Mouse (Mus musculus) midbrain, embryonic 13.5 days (tissue): Measurements from ENCODE around the gene Rbbp4. TPM values are rescaled to one million over a fixed set of nuclear protein-coding genes. Genes with fewer than 3 reads are reported as not detected.
"Not testable (repeated sequence)": the region's sequence is repeated elsewhere in the genome, so short reads cannot be mapped to it uniquely, and the experiment has no call there.

Experiments used
- ATAC-seq: fragments of 200-750 bp; cut with Nextera tagmentation; 2 replicates; pipeline ENCODE4 v1.8.0; 2017; ENCODE audit warnings: mild to moderate bottlenecking, moderate TSS enrichment, moderate library complexity
- H3K27ac ChIP-seq: fragments of 300-500 bp; sonication (generic); 2 replicates; pipeline ENCODE4 v1.5.1; 2015; ENCODE audit warnings: inconsistent platforms, mild to moderate bottlenecking, moderate library complexity
- H3K27me3 ChIP-seq: fragments of 300-500 bp; sonication (generic); 2 replicates; pipeline ENCODE4 v1.6.1; 2015; ENCODE audit warnings: mild to moderate bottlenecking, inconsistent platforms
- H3K36me3 ChIP-seq: fragments of 300-500 bp; sonication (generic); 2 replicates; pipeline ENCODE4 v1.6.1; 2015; ENCODE audit warnings: mild to moderate bottlenecking, inconsistent platforms
- H3K4me1 ChIP-seq: fragments of 300-500 bp; sonication (generic); replicated peaks from 2 replicates; pipeline ENCODE4 v1.6.1; 2015; ENCODE audit warnings: inconsistent platforms
- H3K4me2 ChIP-seq: fragments of 300-500 bp; sonication (generic); replicated peaks from 2 replicates; pipeline ENCODE4 v1.6.1; 2015; ENCODE audit warnings: moderate library complexity, mild to moderate bottlenecking, inconsistent platforms
- H3K4me3 ChIP-seq: fragments of 300-500 bp; sonication (generic); replicated peaks from 2 replicates; pipeline ENCODE4 v1.5.1; 2015; ENCODE audit warnings: mild to moderate bottlenecking, inconsistent platforms
- H3K9ac ChIP-seq: fragments of 300-500 bp; sonication (generic); replicated peaks from 2 replicates; pipeline ENCODE4 v1.6.1; 2015; ENCODE audit warnings: mild to moderate bottlenecking, inconsistent platforms
- H3K9me3 ChIP-seq: fragments of 300-500 bp; sonication (generic); 2 replicates; pipeline ENCODE4 v1.6.1; 2016; ENCODE audit warnings: mild to moderate bottlenecking, inconsistent platforms
- WGBS: fragments of 180-500 bp; shearing (Covaris S2); methylation state at CpG from one replicate; pipeline ENCODE4 v1.1.7; 2015; 5-methylcytosine and 5-hydroxymethylcytosine counted together
- polyA plus RNA-seq: library from polyadenylated mRNA; unstranded; fragments of >200 nt; fragmentation: Nextera tagmentation; extraction: Ambion mirVana; gene quantifications from 2 replicates; pipeline ENCODE4 v1.2.1, GENCODE M21; 2015

Gene Rbbp4
- polyA plus RNA-seq, 1 experiment from 2014 or later, result 419 TPM

- Histone ChIP-seq H3K4me2 (no peak overlapping the region), H3K4me3 (no peak overlapping the region), H3K27ac (no peak overlapping the region), H3K27me3 (peaks cover 8% of the 10 kb centered on the region), H3K9me3 (no peaks in the 10 kb centered on the region), H3K9ac (no peak overlapping the region), H3K36me3 (no peaks in the 10 kb centered on the region), H3K4me1 (peaks cover 35% of the 10 kb centered on the region)
- WGBS, result 39% methylated on average over 11 of the region's 11 CpGs
- no peak for ATAC-seq
Observed at GRCm38 (mm10) chr4:129374219-129374755, 39.1 kb upstream of the Rbbp4 start.

- H3K9ac ChIP-seq, result no peak overlapping the region
- 49% methylated on average over 8 of the region's 8 CpGs for WGBS
- 0 out of 2 replicates have a peak, but pooled peaks cover 4% of the 10 kb centered on the region for H3K36me3 ChIP-seq
- H3K9me3 ChIP-seq, result no peaks in the 10 kb centered on the region
- no peak for ATAC-seq
- H3K27ac ChIP-seq, result no peak overlapping the region
- no peak overlapping the region for H3K4me3 ChIP-seq
- 0 out of 2 replicates have a peak, but pooled peaks cover under 1% of the 10 kb centered on the region for H3K27me3 ChIP-seq
- no peak overlapping the region for H3K4me2 ChIP-seq
- H3K4me1 ChIP-seq, result peaks cover 35% of the 10 kb centered on the region
Observed at GRCm38 (mm10) chr4:129373202-129373976, 38.2 kb upstream of the Rbbp4 start.

DNA sequence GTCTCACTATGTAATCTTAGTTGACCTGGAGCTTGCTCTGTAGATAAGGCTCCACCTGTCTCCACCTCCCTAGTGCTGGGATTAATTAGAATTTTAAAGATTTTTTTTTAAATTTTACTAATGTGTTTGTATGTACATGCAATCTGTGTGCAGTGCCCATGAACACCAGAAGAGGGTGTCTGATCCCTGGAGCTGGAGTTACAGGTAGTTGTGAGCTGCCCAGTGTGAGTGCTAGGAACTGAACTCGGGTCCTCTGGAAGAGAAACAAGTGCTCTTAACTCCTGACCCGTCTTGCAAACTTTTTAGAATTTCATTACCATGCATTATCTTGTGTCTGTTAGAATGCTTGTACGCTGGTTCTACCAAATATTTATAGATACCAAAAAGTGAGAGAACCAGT is 36.2 kb upstream of the Rbbp4 start:
- no peak for ATAC-seq
- no peak overlapping the region for H3K27ac ChIP-seq
- WGBS, result 94% methylated on average over 3 of the region's 3 CpGs
- H3K27me3 ChIP-seq, result no peaks in the 10 kb centered on the region
- no peak overlapping the region for H3K4me2 ChIP-seq
- no peak overlapping the region for H3K9ac ChIP-seq
- H3K4me1 ChIP-seq, result peaks cover 25% of the 10 kb centered on the region
- H3K9me3 ChIP-seq, result no peaks in the 10 kb centered on the region
- peaks cover 13% of the 10 kb centered on the region for H3K36me3 ChIP-seq
- H3K4me3 ChIP-seq, result no peak overlapping the region

DNA sequence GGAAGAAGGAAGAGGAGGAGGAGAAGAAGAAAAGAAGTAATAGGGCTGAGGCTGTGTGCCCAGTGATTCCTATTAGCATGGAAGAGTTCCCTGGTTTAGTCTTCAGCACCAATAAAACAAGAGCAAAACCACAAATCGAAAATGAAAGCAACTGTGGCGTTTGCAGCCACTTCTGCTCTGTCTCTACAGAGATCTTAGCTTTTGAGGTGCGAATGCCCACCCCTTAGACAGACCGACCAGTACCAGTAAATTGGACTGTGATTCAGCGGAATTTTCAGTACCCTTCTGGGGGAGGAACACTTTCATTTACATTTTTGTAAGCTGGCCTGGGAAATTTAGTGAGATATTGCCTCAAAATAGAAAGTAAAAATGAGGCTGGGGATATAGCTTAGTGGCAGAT is 30.1 kb upstream of the Rbbp4 start:
- H3K4me2 ChIP-seq, result no peak overlapping the region
- peaks cover 23% of the 10 kb centered on the region for H3K36me3 ChIP-seq
- no peaks in the 10 kb centered on the region for H3K4me1 ChIP-seq
- ATAC-seq, result no peak
- H3K27ac ChIP-seq, result no peak overlapping the region
- no peaks in the 10 kb centered on the region for H3K27me3 ChIP-seq
- no peak overlapping the region for H3K4me3 ChIP-seq
- no peaks in the 10 kb centered on the region for H3K9me3 ChIP-seq
- H3K9ac ChIP-seq, result no peak overlapping the region
- 94% methylated on average over 5 of the region's 5 CpGs for WGBS

- Histone ChIP-seq H3K9ac (no peak overlapping the region), H3K36me3 (peaks cover 32% of the 10 kb centered on the region), H3K4me3 (no peak overlapping the region), H3K27me3 (no peaks in the 10 kb centered on the region), H3K4me1 (no peaks in the 10 kb centered on the region), H3K4me2 (no peak overlapping the region), H3K27ac (no peak overlapping the region), H3K9me3 (no peaks in the 10 kb centered on the region)
- 89% methylated on average over 3 of the region's 3 CpGs for WGBS
- ATAC-seq, result no peak
Observed at GRCm38 (mm10) chr4:129364379-129364778, 29.2 kb upstream of the Rbbp4 start.

DNA sequence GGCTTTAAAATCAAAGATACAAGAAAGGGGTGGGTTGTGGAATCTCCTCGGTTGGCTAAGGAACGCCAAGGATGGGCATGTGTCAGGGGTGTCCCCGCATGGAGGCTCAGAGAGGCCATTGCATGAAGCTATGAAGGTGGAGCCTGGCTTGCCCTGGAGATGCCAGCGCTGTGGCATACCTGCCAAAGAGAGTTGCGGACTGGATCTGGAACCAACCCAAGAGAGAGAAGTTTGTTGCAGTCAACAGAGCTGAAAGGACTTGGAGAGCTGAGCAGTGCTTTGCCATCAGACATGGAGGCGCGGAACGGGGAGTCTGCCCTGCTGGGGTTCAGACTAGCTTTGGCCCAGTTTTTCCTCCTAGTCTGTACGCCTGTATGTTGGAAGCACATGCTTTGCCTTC is 28.3 kb upstream of the Rbbp4 start:
- 93% methylated on average over 9 of the region's 9 CpGs for whole genome bisulfite sequencing
- Histone ChIP-seq H3K4me1 (no peaks in the 10 kb centered on the region), H3K36me3 (peaks cover 29% of the 10 kb centered on the region), H3K4me2 (no peak overlapping the region), H3K9me3 (no peaks in the 10 kb centered on the region), H3K27ac (no peak overlapping the region), H3K9ac (no peak overlapping the region), H3K27me3 (no peaks in the 10 kb centered on the region), H3K4me3 (no peak overlapping the region)
- ATAC-seq, result no peak

- Histone ChIP-seq H3K4me1 (no peaks in the 10 kb centered on the region), H3K9me3 (no peaks in the 10 kb centered on the region), H3K4me2 (no peak overlapping the region), H3K9ac (no peak overlapping the region), H3K36me3 (peaks cover 36% of the 10 kb centered on the region), H3K27ac (no peak overlapping the region), H3K27me3 (no peaks in the 10 kb centered on the region), H3K4me3 (no peak overlapping the region)
- WGBS, result 70% methylated on average over 5 of the region's 5 CpGs
- ATAC-seq, result no peak
Observed at GRCm38 (mm10) chr4:129362771-129363170, 27.6 kb upstream of the Rbbp4 start.

DNA sequence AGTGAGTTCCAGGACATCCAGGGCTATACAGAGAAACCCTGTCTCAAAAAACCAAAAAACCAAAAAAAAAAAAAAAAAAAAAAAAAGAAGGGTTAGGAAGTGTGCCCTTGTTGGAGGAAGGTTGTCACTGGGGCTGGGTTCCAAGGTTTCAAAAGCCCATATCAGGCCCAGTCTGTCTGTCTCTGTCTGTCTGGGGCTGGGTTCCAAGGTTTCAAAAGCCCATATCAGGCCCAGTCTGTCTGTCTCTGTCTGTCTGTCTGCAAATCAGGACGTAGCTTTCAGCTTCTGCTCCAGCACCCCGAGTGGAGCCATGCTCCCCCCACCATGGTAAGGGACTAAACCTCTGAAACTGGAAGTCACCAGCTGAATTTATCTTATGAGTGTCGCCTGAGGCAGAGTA is 27.1 kb upstream of the Rbbp4 start:
- not testable (repeated sequence) for ATAC-seq, H3K27me3 ChIP-seq
- 84% methylated on average over 3 of the region's 3 CpGs for WGBS

DNA sequence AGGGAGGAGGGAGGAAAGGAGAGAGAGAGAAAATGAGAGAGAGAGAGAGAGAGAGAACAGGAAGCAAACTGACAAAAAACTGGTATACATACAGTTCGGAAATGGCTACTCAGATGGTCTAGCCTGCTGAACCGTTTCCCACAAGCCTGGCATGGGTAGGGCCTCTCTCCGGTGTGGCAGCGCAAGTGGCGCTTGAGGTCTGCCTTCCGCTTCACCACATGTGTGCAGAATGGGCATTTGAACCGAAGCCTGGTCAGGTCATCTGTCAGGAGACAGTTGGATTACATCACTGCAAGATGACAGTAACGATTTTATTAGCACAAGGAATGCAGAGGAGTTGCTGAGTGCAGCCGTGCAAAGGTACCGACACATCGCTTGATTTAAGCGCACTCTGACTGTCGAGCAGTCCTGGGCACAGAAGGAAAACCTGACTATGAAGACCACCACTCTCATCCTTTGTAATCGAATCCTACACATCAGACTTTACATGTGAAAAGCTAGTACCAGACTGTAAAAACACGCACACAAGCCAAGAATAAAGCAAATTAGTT is 22.5 kb upstream of the Rbbp4 start:
- 86% methylated on average over 15 of the region's 15 CpGs for WGBS
- no peaks in the 10 kb centered on the region for H3K9me3 ChIP-seq
- no peak overlapping the region for H3K4me3 ChIP-seq
- H3K4me2 ChIP-seq, result no peak overlapping the region
- no peaks in the 10 kb centered on the region for H3K27me3 ChIP-seq
- H3K4me1 ChIP-seq, result no peaks in the 10 kb centered on the region
- H3K27ac ChIP-seq, result no peak overlapping the region
- ATAC-seq, result no peak
- H3K9ac ChIP-seq, result no peak overlapping the region
- peaks cover 63% of the 10 kb centered on the region for H3K36me3 ChIP-seq

More for the DNA sequence above, 27.1 kb upstream of the Rbbp4 start:
- H3K36me3 ChIP-seq, result peaks cover 38% of the 10 kb centered on the region
- H3K4me1 ChIP-seq, H3K9ac ChIP-seq, H3K4me2 ChIP-seq, H3K4me3 ChIP-seq, H3K9me3 ChIP-seq, H3K27ac ChIP-seq: not testable (repeated sequence)

- Histone ChIP-seq H3K36me3 (peaks cover 66% of the 10 kb centered on the region), H3K9ac (no peak overlapping the region), H3K4me2 (no peak overlapping the region), H3K27ac (no peak overlapping the region), H3K4me1 (no peaks in the 10 kb centered on the region), H3K4me3 (no peak overlapping the region), H3K27me3 (no peaks in the 10 kb centered on the region), H3K9me3 (no peaks in the 10 kb centered on the region)
- no peak for ATAC-seq
- WGBS, result 86% methylated on average over 15 of the region's 15 CpGs
Observed at GRCm38 (mm10) chr4:129354236-129354635, 19.1 kb upstream of the Rbbp4 start.

DNA sequence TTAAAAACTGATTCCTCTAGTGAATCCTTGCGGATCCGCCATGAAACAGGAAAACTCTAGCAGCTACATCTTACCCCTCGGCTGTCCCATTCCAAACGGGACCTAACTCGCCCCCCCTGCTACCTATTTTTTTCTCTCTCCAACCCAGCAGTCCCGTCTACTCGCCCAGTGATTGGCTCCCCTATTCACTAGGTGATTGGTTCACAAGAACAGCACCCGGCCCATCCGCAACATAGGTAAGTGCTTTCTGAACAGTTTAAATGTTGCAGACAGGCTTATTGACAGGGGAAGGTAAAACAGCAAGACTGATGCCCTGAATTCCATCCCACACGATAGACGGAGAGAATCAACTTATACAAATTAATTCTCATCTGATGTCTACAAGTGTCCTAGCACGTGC is 18.0 kb upstream of the Rbbp4 start:
- ATAC-seq, result no peak
- Histone ChIP-seq H3K4me3 (no peak overlapping the region), H3K4me1 (no peaks in the 10 kb centered on the region), H3K9me3 (no peaks in the 10 kb centered on the region), H3K27me3 (no peaks in the 10 kb centered on the region), H3K4me2 (no peak overlapping the region), H3K27ac (no peak overlapping the region), H3K9ac (no peak overlapping the region), H3K36me3 (peaks cover 64% of the 10 kb centered on the region)
- WGBS, result 92% methylated on average over 12 of the region's 12 CpGs

- Histone ChIP-seq H3K4me1 (no peaks in the 10 kb centered on the region), H3K27ac (no peak overlapping the region), H3K27me3 (no peaks in the 10 kb centered on the region), H3K9ac (no peak overlapping the region), H3K36me3 (peaks cover 55% of the 10 kb centered on the region), H3K4me2 (no peak overlapping the region), H3K4me3 (no peak overlapping the region), H3K9me3 (no peaks in the 10 kb centered on the region)
- 75% methylated on average over 6 of the region's 6 CpGs for WGBS
- ATAC-seq, result no peak
Observed at GRCm38 (mm10) chr4:129351111-129351510, 15.9 kb upstream of the Rbbp4 start.
